Mouse (Mus musculus) Patski (cell line): ENCODE results near the gene Camk1g. TPM values are rescaled to one million over a fixed set of nuclear protein-coding genes. Genes with fewer than 3 reads are reported as not detected.
A peak's percentile ranks its signal among the peaks of the same experiment; 100 is the strongest.

Experiments
- ATAC-seq: fragments of 100-300 bp; one replicate; pipeline ENCODE4 v1.8.0; 2021
- CTCF ChIA-PET: fragments of 350-600 bp; sonication (Branson Sonifier 250); formaldehyde crosslinking; loops from one replicate; lab custom pipeline; 2022; ENCODE audit warnings: inconsistent platforms; lab: Charles Lee
- POLR2A ChIA-PET: fragments of 350-600 bp; sonication (Branson Sonifier 250); formaldehyde crosslinking; loops from one replicate; lab custom pipeline; 2022; ENCODE audit warnings: antibody characterized with exemption, inconsistent platforms; lab: Charles Lee
- DNase-seq: peaks from one replicate; pipeline ENCODE4 v3.0.0-alpha.2; 2011; ENCODE audit warnings: low read depth, low spot score
- H3K27me3 ChIP-seq: fragments of 371-371 bp; one replicate; pipeline ENCODE4 v1.5.1; 2021
- CTCF ChIP-seq: fragments of 100-300 bp; IDR thresholded peaks from one replicate; pipeline ENCODE4 v1.5.1; 2021
- in situ Hi-C: fragments of 300-500 bp; cut with MboI; formaldehyde crosslinking; loops from 3 replicates; pipeline ENCODE4 v1.11.1; 2018; ENCODE audit warnings: low pct_unique_long_range_greater_than_20kb, mixed read lengths
- polyA plus RNA-seq: library from polyadenylated mRNA; unstranded; gene quantifications from one replicate; pipeline ENCODE4 v1.2.3, GENCODE M21; 2021

Camk1g gene
- polyA plus RNA-seq, 1 experiment from 2014 or later = 0.69 TPM

DNA sequence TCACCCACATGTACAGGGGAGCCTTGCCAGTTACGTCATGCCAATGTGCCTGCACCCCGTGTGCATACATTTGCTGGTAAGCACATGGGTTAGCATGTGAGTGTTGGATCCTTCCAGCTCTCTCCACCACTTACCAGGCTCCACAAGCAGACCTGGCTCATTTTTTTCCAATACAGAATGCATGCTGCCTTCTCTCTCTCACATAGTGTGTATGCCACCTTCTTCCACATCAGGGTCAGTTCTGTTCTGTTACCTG lies 19.6 kb downstream of the Camk1g start:
- ChIA-PET POLR2A (no interaction called here), CTCF (interaction anchor here (1.5 to 3.2 kb wide), 5 partner anchors 10 to 32 kb away, joined by 3 to 12 read pairs (median 10); no protein-coding TSS in a partner anchor)
- in situ Hi-C loops = no loop called here
- DNase-seq = no peak
- no peak for ATAC-seq
- no peak for TF ChIP-seq CTCF
- no peaks in the 10 kb centered on the region for H3K27me3 ChIP-seq

DNA sequence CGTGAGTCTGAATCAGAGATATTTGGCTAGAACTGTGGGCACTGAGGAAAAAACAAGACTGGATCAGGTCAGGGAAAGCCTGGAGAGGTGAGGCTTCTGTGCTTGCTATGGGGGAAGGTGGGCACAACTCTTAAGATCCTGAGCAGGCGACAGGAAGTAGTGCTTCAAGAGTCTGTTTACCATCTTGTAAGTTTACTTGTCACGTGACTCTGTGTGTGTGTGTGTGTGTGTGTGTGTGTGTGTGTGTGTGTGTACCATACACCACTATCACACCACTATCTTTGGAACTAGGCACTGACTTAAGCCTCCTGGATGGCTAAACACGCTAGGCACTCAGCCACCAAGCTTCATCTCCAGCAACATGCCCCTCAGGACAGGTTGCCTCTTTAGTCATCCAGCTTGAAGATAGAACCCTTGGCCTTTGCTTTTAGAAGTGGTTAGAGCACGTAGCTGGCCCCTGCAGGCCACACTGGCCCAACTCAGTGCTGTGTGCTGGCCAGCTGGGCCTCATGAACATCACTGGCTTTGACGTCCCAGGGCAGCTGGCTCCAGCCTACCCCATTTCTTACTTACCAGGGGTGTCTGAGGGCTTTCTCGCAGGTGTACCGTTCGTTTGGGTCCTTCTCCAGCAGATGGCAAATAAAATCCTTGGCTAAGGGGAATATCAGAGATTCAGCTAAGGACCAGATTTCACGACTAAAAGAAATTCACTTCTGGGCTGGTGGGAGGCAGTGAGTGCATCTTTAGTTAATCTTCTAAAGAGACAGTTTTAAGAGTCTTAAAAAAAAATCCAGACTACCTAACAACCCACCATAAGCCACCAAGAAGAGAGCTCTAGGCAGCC lies 20.2 kb downstream of the Camk1g start:
- CTCF ChIA-PET = interaction anchor here (1.5 to 3.2 kb wide), 6 partner anchors 9 to 27 kb away, joined by 3 to 12 read pairs (median 6); no protein-coding TSS in a partner anchor
- ATAC-seq (no peak), DNase-seq (no peak)
- no peak for TF ChIP-seq CTCF
- in situ Hi-C loops = no loop called here
- POLR2A ChIA-PET = no interaction called here
- no peaks in the 10 kb centered on the region for H3K27me3 ChIP-seq

- no peak for ATAC-seq
- ChIA-PET POLR2A (no interaction called here), CTCF (interaction anchor here (1.8 to 1.9 kb wide), 2 partner anchors 18 to 22 kb away, joined by 4 to 7 read pairs; no protein-coding TSS in a partner anchor)
- no peaks in the 10 kb centered on the region for H3K27me3 ChIP-seq
- DNase-seq = no peak
- in situ Hi-C loops = no loop called here
- no peak for TF ChIP-seq CTCF
Measured at GRCm38 (mm10) chr1:193348261-193348962, 21.7 kb downstream of the Camk1g start.

- TF ChIP-seq CTCF = no peak
- in situ Hi-C loops = no loop called here
- DNase-seq (no peak), ATAC-seq (no peak)
- ChIA-PET CTCF (interaction anchor here (1.2 to 1.4 kb wide), 3 partner anchors 30 to 104 kb away, joined by 3 to 5 read pairs (median 3); no protein-coding TSS in a partner anchor), POLR2A (no interaction called here)
- H3K27me3 ChIP-seq = no peaks in the 10 kb centered on the region
Measured at GRCm38 (mm10) chr1:193346908-193347307, 23.2 kb downstream of the Camk1g start.

GRCm38 (mm10) chr1:193344976-193345375 lies 25.1 kb downstream of the Camk1g start:
- in situ Hi-C loops = no loop called here
- TF ChIP-seq CTCF = no peak
- DNase-seq = no peak
- ATAC-seq = no peak
- CTCF ChIA-PET = interaction anchor here (0.8 to 1.4 kb wide), 5 partner anchors 10 to 32 kb away, joined by 3 to 5 read pairs (median 3); no protein-coding TSS in a partner anchor
- POLR2A ChIA-PET = no interaction called here
- no peaks in the 10 kb centered on the region for H3K27me3 ChIP-seq

GRCm38 (mm10) chr1:193343853-193344252 lies 26.2 kb downstream of the Camk1g start:
- POLR2A ChIA-PET = no interaction called here
- no peak for TF ChIP-seq CTCF
- CTCF ChIA-PET = interaction anchor here (0.7 to 1.4 kb wide), 4 partner anchors 12 to 38 kb away, joined by 3 to 6 read pairs (median 4); no protein-coding TSS in a partner anchor
- ATAC-seq = no peak
- no peaks in the 10 kb centered on the region for H3K27me3 ChIP-seq
- no peak for DNase-seq
- in situ Hi-C loops = no loop called here

DNA sequence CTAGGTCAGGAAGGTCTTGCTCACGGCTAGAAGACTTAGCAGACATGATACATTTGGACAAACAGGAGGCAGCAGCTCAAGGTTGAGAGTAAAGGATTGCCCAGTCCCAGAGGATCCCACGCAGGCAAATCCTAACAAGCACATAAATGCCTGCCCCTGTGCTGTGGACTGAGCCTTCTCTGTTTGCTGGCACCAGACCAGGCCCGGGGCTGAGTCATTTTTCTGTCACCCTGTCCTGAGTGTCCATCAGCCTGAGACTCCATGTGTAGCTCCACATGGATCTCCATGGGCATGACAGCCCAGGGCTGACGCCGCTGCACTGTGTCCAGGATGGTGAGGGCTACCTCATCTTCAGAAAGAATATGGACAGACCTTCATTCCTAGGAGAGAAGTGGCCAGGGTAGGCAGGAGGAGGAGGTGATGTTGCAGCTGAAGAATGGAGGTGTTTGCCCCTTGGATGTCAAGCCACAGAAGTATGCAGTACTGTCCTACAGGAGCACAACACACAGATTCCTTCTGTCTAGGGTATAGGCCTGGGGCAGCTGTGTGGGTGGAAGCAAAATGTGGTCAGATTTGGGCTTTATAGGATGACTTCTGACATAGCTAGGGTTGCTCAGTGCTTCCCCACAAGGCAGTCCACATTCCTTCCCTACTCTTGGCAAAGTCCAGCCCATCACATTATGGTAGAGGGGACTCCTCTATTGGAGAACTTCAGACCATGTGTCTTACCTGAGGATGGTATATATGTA lies 27.7 kb downstream of the Camk1g start:
- H3K27me3 ChIP-seq = no peaks in the 10 kb centered on the region
- in situ Hi-C loops = no loop called here
- no peak for DNase-seq
- ATAC-seq = peak; percentile 55
- ChIA-PET POLR2A (no interaction called here), CTCF (interaction anchor here (0.8 to 1.0 kb wide), 2 partner anchors 34 to 40 kb away, joined by 3 read pairs; no protein-coding TSS in a partner anchor)
- no peak for TF ChIP-seq CTCF

DNA sequence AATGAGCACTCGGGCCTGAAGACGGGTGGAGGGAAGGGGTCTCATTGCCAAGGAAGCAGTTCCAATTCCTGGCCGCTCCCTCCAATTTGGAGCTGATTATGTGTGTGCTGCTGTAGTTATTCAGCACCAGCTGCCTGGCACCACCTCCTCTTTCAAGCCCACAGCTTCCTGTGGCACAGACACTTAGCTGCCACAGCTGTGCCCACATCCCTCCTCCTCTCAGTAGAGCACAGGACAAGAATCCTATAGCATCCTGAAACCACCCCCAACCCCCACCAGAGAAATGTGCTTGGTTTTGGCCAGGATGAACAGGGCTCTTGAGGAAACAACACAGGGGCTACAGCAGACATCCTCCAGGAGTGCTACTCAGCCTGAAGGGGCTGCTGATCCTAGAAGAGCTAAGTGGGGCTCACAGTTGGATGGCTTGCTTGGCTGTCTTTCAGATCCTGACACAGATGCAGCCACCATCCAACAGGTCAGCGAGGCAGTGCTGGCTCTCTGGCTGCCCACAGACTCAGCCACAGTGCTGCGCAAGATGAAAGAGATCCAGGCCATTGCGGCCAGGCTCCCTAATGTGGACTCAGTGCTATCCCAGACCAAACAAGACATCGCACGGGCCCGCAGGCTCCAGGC lies 31.6 kb downstream of the Camk1g start:
- no peak for ATAC-seq
- H3K27me3 ChIP-seq = no peaks in the 10 kb centered on the region
- no peak for DNase-seq
- ChIA-PET POLR2A (interaction anchor here (0.8 kb wide), 1 partner anchor 14 kb away, joined by 3 read pairs; no protein-coding TSS in a partner anchor), CTCF (interaction anchor here (1.4 to 17.8 kb wide), 3 partner anchors 8 to 37 kb away, joined by 3 to 297 read pairs (median 5); partner anchors contain the start of gene Camk1g)
- no peak for TF ChIP-seq CTCF
- in situ Hi-C loops = no loop called here

DNA sequence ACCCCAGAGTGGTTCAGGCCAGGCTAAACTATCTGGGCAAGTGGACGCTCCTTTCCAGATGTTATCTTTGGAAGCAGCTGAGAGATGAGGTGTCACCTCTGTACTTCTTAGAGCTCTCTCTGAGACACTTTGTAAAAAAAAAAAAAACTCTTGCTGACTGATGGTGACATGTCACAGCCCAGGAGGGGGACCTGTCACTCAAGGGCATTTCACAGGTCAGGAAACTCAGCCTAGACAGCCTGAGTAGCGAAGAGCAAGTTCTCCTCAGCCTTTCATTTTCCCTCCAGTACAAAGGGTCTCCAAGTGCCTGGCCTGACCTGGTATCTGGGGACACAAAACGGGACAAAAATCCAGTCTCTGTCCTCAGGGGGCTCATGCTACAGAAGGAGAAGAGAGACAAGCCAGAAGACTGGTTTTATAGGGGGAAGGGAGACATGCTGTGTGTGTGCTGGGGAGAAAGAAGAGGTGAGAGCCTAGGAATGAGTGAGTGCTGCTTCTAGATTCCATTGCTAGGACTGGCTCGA lies 32.2 kb downstream of the Camk1g start:
- ATAC-seq (no peak), DNase-seq (no peak)
- ChIA-PET POLR2A (no interaction called here), CTCF (interaction anchor here (17.8 kb wide), 1 partner anchor 38 kb away, joined by 297 read pairs; the partner anchor contains the start of gene Camk1g)
- no peaks in the 10 kb centered on the region for H3K27me3 ChIP-seq
- TF ChIP-seq CTCF = no peak
- in situ Hi-C loops = no loop called here
